Mouse (Mus musculus) 416B (cell line): Measurements from ENCODE around the gene Adam1b.
A peak's percentile ranks its signal among the peaks of the same experiment; 100 is the strongest.

Experiments
- DNase-seq: peaks from one replicate; pipeline ENCODE4 v3.0.0; 2011; ENCODE audit warnings: low read depth

Gene Adam1b

GRCm38 (mm10) chr5:121503231-121503630 lies at the start of gene Adam1b:
Gene Adam1b, minus strand, starts transcription at chr5:121503435.
- no peak for DNase-seq

GRCm38 (mm10) chr5:121549196-121549595 lies 46.0 kb upstream of the Adam1b start:
- no peak for DNase-seq

GRCm38 (mm10) chr5:121547084-121547483 lies 43.8 kb upstream of the Adam1b start:
- DNase-seq = no peak

GRCm38 (mm10) chr5:121546530-121546895 lies 43.3 kb upstream of the Adam1b start:
- peak; percentile 86 for DNase-seq

GRCm38 (mm10) chr5:121545793-121546529 lies 42.7 kb upstream of the Adam1b start, which contains the start of gene Mapkapk5:
Gene Mapkapk5, minus strand, starts transcription at chr5:121545905.
- DNase-seq = peak; percentile 95

- DNase-seq = peak; percentile 17
Measured at GRCm38 (mm10) chr5:121544910-121545792, 41.9 kb upstream of the Adam1b start, which contains the start of the genes Adam1a and Gm42878. Gene Adam1a, minus strand, starts transcription at chr5:121545482. Gene Gm42878, minus strand, starts transcription at chr5:121545482.

GRCm38 (mm10) chr5:121543370-121543769 lies 40.1 kb upstream of the Adam1b start:
- no peak for DNase-seq

- peak; percentile 61 for DNase-seq
Measured at GRCm38 (mm10) chr5:121541235-121541634, 38.0 kb upstream of the Adam1b start.

- DNase-seq = no peak
Measured at GRCm38 (mm10) chr5:121540066-121540465, 36.8 kb upstream of the Adam1b start.

- DNase-seq = no peak
Measured at GRCm38 (mm10) chr5:121537588-121537987, 34.4 kb upstream of the Adam1b start.

GRCm38 (mm10) chr5:121536921-121537555 lies 33.8 kb upstream of the Adam1b start:
- no peak for DNase-seq

GRCm38 (mm10) chr5:121535116-121535515 lies 31.9 kb upstream of the Adam1b start:
- no peak for DNase-seq

- DNase-seq = peak; percentile 43
Measured at GRCm38 (mm10) chr5:121534521-121534920, 31.3 kb upstream of the Adam1b start.

GRCm38 (mm10) chr5:121526961-121527360 lies 23.7 kb upstream of the Adam1b start:
- peak; percentile 39 for DNase-seq

GRCm38 (mm10) chr5:121526526-121526925 lies 23.3 kb upstream of the Adam1b start:
- DNase-seq = no peak

- DNase-seq = no peak
Measured at GRCm38 (mm10) chr5:121525774-121526450, 22.7 kb upstream of the Adam1b start.

- DNase-seq = peak; percentile 77
Measured at GRCm38 (mm10) chr5:121519758-121520157, 16.5 kb upstream of the Adam1b start.

GRCm38 (mm10) chr5:121518983-121519382 lies 15.7 kb upstream of the Adam1b start:
- DNase-seq = peak; percentile 54

GRCm38 (mm10) chr5:121510009-121510408 lies 6.8 kb upstream of the Adam1b start:
- no peak for DNase-seq

- no peak for DNase-seq
Measured at GRCm38 (mm10) chr5:121506846-121507245, 3.6 kb upstream of the Adam1b start.

- DNase-seq = peak; percentile 83
Measured at GRCm38 (mm10) chr5:121501424-121501996, 1.7 kb downstream of the Adam1b start.
